Mouse (Mus musculus): Measurements from ENCODE around the gene Katna1.
"Not testable (repeated sequence)": the region's sequence is repeated elsewhere in the genome, so short reads cannot be mapped to it uniquely, and the experiment has no call there.

The Katna1 gene

GRCm38 (mm10) chr10:7725751-7726500, at the start of gene Katna1:
Gene Katna1, plus strand, starts transcription at chr10:7726000.
- in situ Hi-C loops (cut with MboI; ENCODE audit: unreplicated experiment in 2 of 2), result no loop called here

GRCm38 (mm10) chr10:7680731-7681301, 45.0 kb upstream of the Katna1 start, which contains the start of the genes Pcmt1 and Lats1:
Gene Pcmt1, minus strand, starts transcription at chr10:7681136.
Gene Lats1, plus strand, starts transcription at chr10:7681214.
- in situ Hi-C loops (cut with MboI; ENCODE audit: unreplicated experiment in 2 of 2), result loop anchor here in 1 of 2 experiments (5.0 kb wide), 1 partner anchor 41 kb away; no protein-coding TSS in a partner anchor

DNA sequence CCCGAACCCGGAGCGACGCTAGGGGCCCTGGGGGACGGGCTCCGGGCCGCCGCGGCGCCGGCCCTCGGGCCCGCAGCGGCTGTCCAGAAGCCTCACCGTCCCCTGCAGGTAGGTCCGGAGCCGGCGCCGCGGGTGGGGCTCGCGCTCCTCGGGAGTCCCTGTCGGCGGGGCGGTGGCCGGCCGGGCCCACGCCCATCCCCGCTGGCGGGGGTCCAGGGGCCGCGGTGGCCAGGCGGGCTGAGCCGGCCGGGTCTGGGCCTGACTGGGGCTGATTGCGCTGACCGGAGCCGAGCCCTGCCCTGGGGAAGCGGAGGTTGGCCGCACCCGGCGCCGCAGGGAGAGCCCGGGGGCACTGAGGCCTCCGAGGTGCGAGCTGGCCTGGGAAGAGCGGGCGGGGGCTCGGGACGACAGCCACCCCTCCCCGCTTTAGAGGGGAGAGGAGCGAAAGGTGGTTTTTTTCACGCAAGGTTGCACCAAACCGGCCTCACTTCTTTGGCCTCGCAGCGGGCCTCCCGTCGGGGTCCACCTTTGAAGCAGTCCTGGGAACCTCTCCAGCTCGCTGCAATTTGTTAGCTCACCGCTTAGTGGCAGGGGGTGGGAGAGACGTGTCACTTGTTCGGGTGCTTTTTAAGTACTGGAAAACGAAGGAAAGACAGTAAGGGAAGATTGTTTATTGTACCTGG, 44.3 kb upstream of the Katna1 start:
- in situ Hi-C loops (cut with MboI; ENCODE audit: unreplicated experiment in 2 of 2), result loop anchor here in 1 of 2 experiments (5.0 kb wide), 1 partner anchor 41 kb away; no protein-coding TSS in a partner anchor

DNA sequence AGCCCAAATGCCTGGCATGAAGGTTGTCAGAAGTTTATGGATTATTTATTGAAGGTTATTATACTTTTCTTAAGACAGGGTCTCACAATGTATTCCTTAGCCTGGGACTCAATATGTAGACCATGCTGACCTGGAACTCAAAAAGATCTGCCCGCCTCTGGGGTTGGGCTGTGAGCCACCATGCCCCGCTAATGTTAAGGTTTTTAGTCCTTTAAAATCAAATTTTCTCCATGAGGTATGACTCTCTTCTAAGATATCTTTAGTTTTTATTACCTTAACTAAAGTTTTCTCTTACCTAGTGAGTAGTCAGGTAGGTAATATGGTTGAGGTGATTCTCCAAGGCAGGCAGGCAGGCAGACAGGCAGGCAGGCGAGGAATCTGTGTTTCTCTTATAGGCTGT, 43.6 kb upstream of the Katna1 start:
- in situ Hi-C loops (cut with MboI; ENCODE audit: unreplicated experiment in 2 of 2), result loop anchor here in 1 of 2 experiments (5.0 kb wide), 1 partner anchor 40 kb away; no protein-coding TSS in a partner anchor

DNA sequence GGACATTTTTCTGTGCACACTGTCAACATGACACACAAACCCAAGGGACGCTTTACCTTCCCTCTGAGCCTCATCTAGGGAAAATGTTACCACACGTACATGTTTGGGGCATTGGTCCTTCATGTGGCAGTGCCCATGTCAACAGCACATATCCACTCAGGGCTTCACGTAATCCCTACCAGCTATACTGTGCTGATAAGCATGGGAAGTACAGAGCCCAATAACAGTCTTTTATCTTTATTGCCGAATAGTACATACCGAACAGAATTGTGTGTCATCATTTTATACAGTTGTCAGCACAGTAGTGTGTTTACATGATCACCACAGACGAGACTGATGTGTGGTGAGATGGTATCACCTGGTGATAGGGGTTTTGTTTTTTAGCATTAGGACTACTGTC, 38.9 kb upstream of the Katna1 start:
- in situ Hi-C loops (cut with MboI; ENCODE audit: unreplicated experiment in 2 of 2), result no loop called here

GRCm38 (mm10) chr10:7695286-7695685, 30.5 kb upstream of the Katna1 start:
- in situ Hi-C loops (cut with MboI; ENCODE audit: unreplicated experiment in 2 of 2), result no loop called here

GRCm38 (mm10) chr10:7700120-7700519, 25.7 kb upstream of the Katna1 start:
- in situ Hi-C loops (cut with MboI; ENCODE audit: unreplicated experiment in 2 of 2), result no loop called here

DNA sequence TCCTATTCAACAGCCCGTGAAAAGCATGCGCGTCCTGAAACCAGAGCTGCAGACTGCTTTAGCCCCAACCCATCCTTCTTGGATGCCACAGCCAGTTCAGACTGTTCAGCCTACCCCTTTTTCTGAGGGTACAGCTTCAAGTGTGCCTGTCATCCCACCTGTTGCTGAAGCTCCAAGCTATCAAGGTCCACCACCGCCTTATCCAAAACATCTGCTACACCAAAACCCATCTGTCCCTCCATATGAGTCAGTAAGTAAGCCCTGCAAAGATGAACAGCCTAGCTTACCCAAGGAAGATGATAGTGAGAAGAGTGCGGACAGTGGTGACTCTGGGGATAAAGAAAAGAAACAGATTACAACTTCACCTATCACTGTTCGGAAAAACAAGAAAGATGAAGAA, 23.2 kb upstream of the Katna1 start:
- in situ Hi-C loops (cut with MboI; ENCODE audit: unreplicated experiment in 2 of 2), result no loop called here

DNA sequence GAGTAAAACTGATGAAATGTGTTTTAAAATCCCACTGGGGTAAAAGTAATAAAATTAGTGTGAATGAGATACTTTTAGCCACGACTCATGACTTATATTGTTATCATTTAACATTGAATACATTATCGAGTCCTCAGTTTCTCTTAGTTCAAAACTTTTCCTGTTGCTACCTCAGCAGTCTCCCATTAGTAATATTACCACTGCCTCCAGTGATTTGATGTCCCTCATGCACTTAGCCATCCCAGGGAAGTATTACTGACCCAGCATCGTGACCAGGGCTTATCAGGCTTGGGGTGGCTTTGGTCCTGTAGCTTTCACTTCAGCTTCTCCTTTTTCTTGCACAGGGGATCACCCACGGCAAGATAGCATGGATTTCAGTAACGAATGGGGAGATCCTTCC, 15.7 kb upstream of the Katna1 start:
- in situ Hi-C loops (cut with MboI; ENCODE audit: unreplicated experiment in 2 of 2), result no loop called here

DNA sequence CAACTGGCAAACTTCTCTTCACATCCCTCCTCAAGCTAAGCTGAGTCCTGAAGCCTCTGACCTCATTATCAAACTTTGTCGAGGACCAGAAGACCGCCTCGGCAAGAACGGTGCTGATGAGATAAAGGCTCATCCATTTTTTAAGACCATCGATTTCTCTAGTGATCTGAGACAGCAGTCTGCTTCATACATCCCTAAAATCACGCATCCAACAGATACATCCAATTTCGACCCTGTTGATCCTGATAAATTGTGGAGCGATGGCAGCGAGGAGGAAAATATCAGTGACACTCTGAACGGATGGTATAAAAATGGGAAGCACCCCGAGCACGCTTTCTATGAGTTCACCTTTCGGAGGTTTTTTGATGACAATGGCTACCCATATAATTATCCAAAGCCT, 13.3 kb upstream of the Katna1 start:
- in situ Hi-C loops (cut with MboI; ENCODE audit: unreplicated experiment in 2 of 2), result no loop called here

DNA sequence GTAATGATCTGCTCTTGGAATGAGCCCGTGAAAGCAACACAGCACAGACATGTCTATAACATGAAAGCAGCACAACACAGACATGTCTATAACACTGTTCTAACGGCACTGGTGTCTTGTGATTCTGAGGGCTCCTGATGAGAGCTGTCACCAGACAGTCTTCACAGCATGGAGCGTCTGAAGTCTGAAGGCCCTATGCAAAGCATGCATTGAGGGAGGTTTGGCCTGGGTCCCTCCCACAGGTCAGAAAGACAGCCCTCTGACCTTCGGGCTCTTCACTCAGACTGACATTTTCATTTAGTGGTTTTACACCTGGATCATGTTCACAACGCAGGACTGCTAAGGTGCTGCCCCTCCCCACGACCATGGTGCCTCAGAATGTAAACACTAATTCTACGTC, 10.7 kb upstream of the Katna1 start:
- in situ Hi-C loops (cut with MboI; ENCODE audit: unreplicated experiment in 2 of 2), result no loop called here

DNA sequence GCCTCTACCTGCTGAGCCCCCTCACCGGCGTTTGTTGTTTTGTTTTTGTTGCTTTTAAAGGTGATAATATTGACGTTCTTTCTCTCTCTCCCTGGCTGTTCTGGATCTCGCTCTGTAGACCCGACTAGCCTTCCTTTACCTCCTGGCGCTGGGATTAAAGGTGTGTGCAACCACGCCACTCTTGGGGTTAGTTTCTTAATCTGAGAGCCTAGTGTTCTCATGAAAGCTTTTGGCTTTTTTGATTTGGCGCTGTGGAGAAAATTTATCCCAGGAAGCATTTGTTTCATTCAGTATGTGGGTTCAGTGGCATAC, 657 bp downstream of the Katna1 start:
- in situ Hi-C loops (cut with MboI; ENCODE audit: unreplicated experiment in 2 of 2), result no loop called here

DNA sequence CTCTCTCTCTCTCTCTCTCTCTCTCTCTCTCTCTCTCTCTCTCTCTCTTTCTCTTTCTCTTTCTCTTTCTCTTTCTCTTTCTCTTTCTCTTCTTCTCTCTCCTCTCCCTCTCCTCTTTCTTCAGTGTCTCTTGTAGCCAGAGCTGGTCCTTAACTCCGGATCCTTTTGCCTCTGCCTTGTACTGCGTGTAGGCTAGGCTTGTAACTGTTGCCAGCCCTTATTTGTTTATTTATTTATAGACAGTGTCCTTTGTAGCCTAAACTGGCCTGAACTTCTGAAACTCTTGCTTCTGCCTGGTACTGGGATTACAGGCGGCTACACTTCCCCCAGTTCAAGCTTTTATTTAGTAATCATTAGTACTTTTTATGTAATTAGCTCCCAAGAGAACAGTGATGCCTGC, 1.2 kb downstream of the Katna1 start:
- in situ Hi-C loops (cut with MboI; ENCODE audit: unreplicated experiment in 2 of 2), result no loop called here

DNA sequence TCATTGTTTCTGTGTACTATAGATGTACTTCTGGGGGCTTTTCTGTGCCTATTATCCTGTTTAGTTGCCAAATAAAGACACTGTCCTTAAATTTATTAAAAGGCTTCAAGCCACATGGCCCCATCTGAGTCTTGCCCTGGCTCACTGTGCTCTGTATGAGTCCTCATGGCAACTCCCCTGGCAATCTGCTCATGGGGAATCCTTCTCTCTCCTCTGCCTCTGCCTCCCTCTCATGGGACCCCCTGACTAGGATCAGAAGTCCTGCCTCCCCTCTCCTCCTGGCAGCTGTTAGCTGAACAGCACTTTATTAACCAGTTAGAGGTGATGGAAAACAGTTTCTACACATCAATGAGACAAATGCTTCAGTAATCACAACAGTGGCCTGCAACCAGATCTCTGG, 5.8 kb downstream of the Katna1 start:
- in situ Hi-C loops (cut with MboI; ENCODE audit: unreplicated experiment in 2 of 2), result no loop called here

- in situ Hi-C loops (cut with MboI; ENCODE audit: unreplicated experiment in 2 of 2), result no loop called here
Observed at GRCm38 (mm10) chr10:7737122-7737521, 11.3 kb downstream of the Katna1 start.

- in situ Hi-C loops (cut with MboI; ENCODE audit: unreplicated experiment in 2 of 2), result no loop called here
Observed at GRCm38 (mm10) chr10:7737914-7738313, 12.1 kb downstream of the Katna1 start.

- in situ Hi-C loops (cut with MboI; ENCODE audit: unreplicated experiment in 2 of 2), result not testable (repeated sequence)
Observed at GRCm38 (mm10) chr10:7745528-7745927, 19.7 kb downstream of the Katna1 start.

GRCm38 (mm10) chr10:7748752-7749151, 23.0 kb downstream of the Katna1 start:
- in situ Hi-C loops (cut with MboI; ENCODE audit: unreplicated experiment in 2 of 2), result no loop called here

GRCm38 (mm10) chr10:7757544-7757943, 31.7 kb downstream of the Katna1 start:
- in situ Hi-C loops (cut with MboI; ENCODE audit: unreplicated experiment in 2 of 2), result no loop called here

GRCm38 (mm10) chr10:7772346-7772745, 46.5 kb downstream of the Katna1 start:
- in situ Hi-C loops (cut with MboI; ENCODE audit: unreplicated experiment in 2 of 2), result no loop called here

- in situ Hi-C loops (cut with MboI; ENCODE audit: unreplicated experiment in 2 of 2), result no loop called here
Observed at GRCm38 (mm10) chr10:7772769-7773168, 47.0 kb downstream of the Katna1 start.

DNA sequence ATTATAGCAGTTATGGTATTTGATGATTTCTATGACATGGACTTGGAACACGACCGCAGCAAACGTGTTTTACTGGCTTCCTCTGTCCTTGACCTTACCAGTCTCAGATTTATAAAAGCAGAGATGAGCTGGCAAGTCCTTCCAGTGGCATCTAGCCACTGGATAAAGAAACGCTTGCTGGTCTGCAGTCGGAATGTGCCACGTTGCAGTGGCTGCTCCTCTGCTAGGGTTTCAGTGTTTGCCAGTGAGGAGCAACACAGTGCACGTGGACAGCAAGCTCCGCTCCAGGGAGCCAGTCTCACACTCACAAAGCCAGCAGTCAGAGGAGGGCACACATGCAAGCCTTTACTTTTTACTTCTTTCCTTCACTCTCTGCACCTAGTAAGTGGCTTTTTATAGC, 49.6 kb downstream of the Katna1 start:
- in situ Hi-C loops (cut with MboI; ENCODE audit: unreplicated experiment in 2 of 2), result loop anchor here (25.0 kb wide), 2 partner anchors 1738 to 1963 kb away; partner anchors contain the start of genes Fbxo5 (in 2 of the 2) and Mtrf1l (in 2 of the 2)

All from v-Abl transformed pro-B cells (cell line).